Mouse (Mus musculus) CH12.LX (cell line): ENCODE measurements around the gene Laptm4a. TPM values are rescaled to one million over a fixed set of nuclear protein-coding genes. Genes with fewer than 3 reads are reported as not detected.

ENCODE experiments used
- DNase-seq: peaks from one replicate; pipeline ENCODE4 v3.0.0-alpha.2; 2013; ENCODE audit errors: extremely low read depth
- H3K27ac ChIP-seq: 2 replicates; pipeline ENCODE4 v1.5.1; 2012; ENCODE audit warnings: low read depth, mild to moderate bottlenecking, control low read depth, moderate library complexity; ENCODE audit not compliant: insufficient read depth
- H3K27me3 ChIP-seq: replicated peaks from 2 replicates; pipeline ENCODE3; 2012; ENCODE audit warnings: inconsistent platforms
- H3K36me3 ChIP-seq, 2 experiments: replicated peaks in 1 of 2; 2 replicates each; pipeline versions ENCODE3 to v1.6.1; 2012; ENCODE audit warnings: inconsistent platforms in 1 of 2, low read length in 1 of 2, mild to moderate bottlenecking in 1 of 2, mixed read lengths in 1 of 2, moderate library complexity in 1 of 2; ENCODE audit not compliant: control insufficient read depth in 1 of 2, insufficient read depth in 1 of 2
- H3K4me1 ChIP-seq, 2 experiments: 2 replicates each; pipeline ENCODE4 v1.6.1; 2012; ENCODE audit warnings: inconsistent platforms in 1 of 2, moderate library complexity in 1 of 2; ENCODE audit not compliant: insufficient read depth in 2 of 2, control insufficient read depth in 1 of 2
- H3K4me2 ChIP-seq: 2 replicates; pipeline ENCODE4 v1.6.1; 2012; ENCODE audit warnings: low read depth, mild to moderate bottlenecking, control low read depth; ENCODE audit not compliant: poor library complexity, insufficient read depth, severe bottlenecking
- H3K4me3 ChIP-seq, 3 experiments: fragments of 150-350 bp in 1 of 3; sonication (generic) in 1 of 3; replicated peaks in 1 of 3; 2 replicates each; pipeline versions ENCODE3 to v1.5.1; 2011 to 2012; ENCODE audit warnings: low read depth in 2 of 3, low read length in 2 of 3, mild to moderate bottlenecking in 2 of 3, moderate library complexity in 2 of 3, control low read depth in 1 of 3, improper control_type of control experiment in 1 of 3, inconsistent platforms in 1 of 3, mixed read lengths in 1 of 3; ENCODE audit not compliant: poor library complexity in 1 of 3
- H3K79me2 ChIP-seq: replicated peaks from 2 replicates; pipeline ENCODE4 v1.6.1; 2012; ENCODE audit warnings: mild to moderate bottlenecking, moderate library complexity; ENCODE audit not compliant: control insufficient read depth, poor library complexity, insufficient read depth, severe bottlenecking; ENCODE audit errors: extremely low read depth
- H3K9ac ChIP-seq: 2 replicates; pipeline ENCODE4 v1.6.1; 2012; ENCODE audit warnings: low read depth, mild to moderate bottlenecking, control low read depth, moderate library complexity; ENCODE audit not compliant: insufficient read depth
- H3K9me3 ChIP-seq: replicated peaks from 2 replicates; pipeline ENCODE3; 2012; ENCODE audit warnings: low read length, inconsistent platforms, mixed read lengths
- BHLHE40 ChIP-seq: IDR thresholded peaks from 2 replicates; pipeline ENCODE4 v1.6.1; 2011; ENCODE audit warnings: mild to moderate bottlenecking, low read depth, low read length, improper control_type of control experiment
- CTCF ChIP-seq, 2 experiments: IDR thresholded peaks in 1 of 2; conservative IDR thresholded peaks in 1 of 2; 2 replicates each; pipeline ENCODE4 v1.5.1; 2011 to 2012; ENCODE audit warnings: low read depth in 2 of 2, low read length in 2 of 2, improper control_type of control experiment in 1 of 2, inconsistent platforms in 1 of 2, mild to moderate bottlenecking in 1 of 2, moderate library complexity in 1 of 2
- ELF1 ChIP-seq: IDR thresholded peaks from 2 replicates; pipeline ENCODE4 v1.6.1; 2014; ENCODE audit warnings: low read depth, mild to moderate bottlenecking, inconsistent platforms, low read length, improper control_type of control experiment
- EP300 ChIP-seq: IDR thresholded peaks from 2 replicates; pipeline ENCODE4 v1.6.1; 2011; ENCODE audit warnings: low read length, improper control_type of control experiment
- GABPA ChIP-seq: IDR thresholded peaks from 2 replicates; pipeline ENCODE4 v1.6.1; 2012; ENCODE audit warnings: low read depth, low read length, improper control_type of control experiment, inconsistent platforms; ENCODE audit not compliant: insufficient replicate concordance
- HCFC1 ChIP-seq: IDR thresholded peaks from 2 replicates; pipeline ENCODE4 v1.6.1; 2012; ENCODE audit warnings: low read depth, mild to moderate bottlenecking, inconsistent platforms, low read length, improper control_type of control experiment
- JUN ChIP-seq: IDR thresholded peaks from 2 replicates; pipeline ENCODE4 v1.6.1; 2011; ENCODE audit warnings: low read depth, mild to moderate bottlenecking, low read length, improper control_type of control experiment, moderate library complexity; ENCODE audit not compliant: insufficient read depth
- KAT2A ChIP-seq: IDR thresholded peaks from 2 replicates; pipeline ENCODE4 v1.6.1; 2012; ENCODE audit warnings: low read length, improper control_type of control experiment, inconsistent platforms; ENCODE audit not compliant: insufficient replicate concordance
- MEF2A ChIP-seq: IDR thresholded peaks from 2 replicates; pipeline ENCODE4 v1.6.1; 2014; ENCODE audit warnings: low read depth, mild to moderate bottlenecking, inconsistent platforms, low read length, improper control_type of control experiment, borderline replicate concordance
- MXI1 ChIP-seq: IDR thresholded peaks from 2 replicates; pipeline ENCODE4 v1.6.1; 2011; ENCODE audit warnings: mild to moderate bottlenecking, low read depth, low read length, improper control_type of control experiment
- MYC ChIP-seq: IDR thresholded peaks from 2 replicates; pipeline ENCODE4 v1.6.1; 2011; ENCODE audit warnings: low read depth, mild to moderate bottlenecking, improper control_type of control experiment, low read length
- POLR2A ChIP-seq: IDR thresholded peaks from 2 replicates; pipeline ENCODE4 v1.6.1; 2011; ENCODE audit warnings: low read depth, mild to moderate bottlenecking, improper control_type of control experiment, low read length
- POLR2AphosphoS2 ChIP-seq: IDR thresholded peaks from 2 replicates; pipeline ENCODE4 v1.6.1; 2011; ENCODE audit warnings: low read depth, low read length, improper control_type of control experiment
- SIN3A ChIP-seq: IDR thresholded peaks from 2 replicates; pipeline ENCODE4 v1.6.1; 2012; ENCODE audit warnings: low read length, improper control_type of control experiment, inconsistent platforms
- SMC3 ChIP-seq: IDR thresholded peaks from 2 replicates; pipeline ENCODE4 v1.6.1; 2011; ENCODE audit warnings: low read depth, low read length, improper control_type of control experiment
- TCF12 ChIP-seq: IDR thresholded peaks from 2 replicates; pipeline ENCODE4 v1.6.1; 2014; ENCODE audit warnings: low read depth, mild to moderate bottlenecking, inconsistent platforms, low read length, improper control_type of control experiment
- USF1 ChIP-seq: IDR thresholded peaks from 2 replicates; pipeline ENCODE4 v1.6.1; 2014; ENCODE audit warnings: low read depth, mild to moderate bottlenecking, inconsistent platforms, low read length, improper control_type of control experiment
- USF2 ChIP-seq: conservative IDR thresholded peaks from 2 replicates; pipeline ENCODE4 v1.6.1; 2011; ENCODE audit warnings: low read depth, low read length, improper control_type of control experiment
- ZC3H11A ChIP-seq: IDR thresholded peaks from 2 replicates; pipeline ENCODE4 v1.6.1; 2012; ENCODE audit warnings: low read depth, mild to moderate bottlenecking, inconsistent platforms, low read length, improper control_type of control experiment
- ZMIZ1 ChIP-seq: IDR thresholded peaks from 2 replicates; pipeline ENCODE4 v1.6.1; 2012; ENCODE audit warnings: low read depth, mild to moderate bottlenecking, inconsistent platforms, low read length, improper control_type of control experiment
- dilution Hi-C: fragments of 300-500 bp; cut with MboI; formaldehyde crosslinking; loops from 2 replicates; pipeline ENCODE4 v1.14.3; 2020; ENCODE audit warnings: low sequenced_read_pairs; ENCODE audit not compliant: extremely low pct_unique_long_range_greater_than_20kb, extremely low pct_ligation_motif_present
- in situ Hi-C: fragments of 300-500 bp; cut with MboI; formaldehyde crosslinking; loops from 3 replicates; pipeline ENCODE4 v1.14.3; 2019; ENCODE audit warnings: low sequenced_read_pairs, low pct_ligation_motif_present, low pct_unique_long_range_greater_than_20kb, mixed read lengths
- polyA plus RNA-seq: library from polyadenylated mRNA; unstranded; fragments of >175 nt; gene quantifications from 2 replicates; pipeline ENCODE4 v1.2.1, GENCODE M21; 2012; ENCODE audit warnings: low read depth; ENCODE audit not compliant: insufficient read length
- total RNA-seq, 2 experiments: library from RNA; depleted of rRNA; stranded (reverse); fragments of 300-350 nt in 1 of 2; fragments of >200 nt in 1 of 2; gene quantifications; 2 replicates each; pipeline ENCODE4 v1.2.3; 2012 to 2014

The Laptm4a gene
- total and polyA plus RNA-seq, 3 experiments: 48.3 to 73.8 (median 64.5) TPM

- Histone ChIP-seq H3K9me3 (no peaks in the 10 kb centered on the region), H3K4me1 (peaks cover 0 to 18% of the 10 kb centered on the region in 2 experiments; a peak in 2 of 4 replicates), H3K9ac (no peak overlapping the region), H3K79me2 (no peaks in the 10 kb centered on the region), H3K4me2 (no peak overlapping the region), H3K27me3 (no peaks in the 10 kb centered on the region), H3K4me3 (no peak overlapping the region), H3K36me3 (no peaks in the 10 kb centered on the region), H3K27ac (no peak overlapping the region)
- no peak for TF ChIP-seq MXI1
- TF ChIP-seq SIN3A: no peak
- no peak for TF ChIP-seq HCFC1
- TF ChIP-seq POLR2AphosphoS2: no peak
- TF ChIP-seq TCF12: no peak
- no peak for TF ChIP-seq USF1
- no peak for TF ChIP-seq CTCF (conservative IDR thresholded peaks at IDR 0.05 in 1 of 2, IDR thresholded peaks at IDR 0.05 in 1 of 2; ENCODE audit: low read depth in 2 of 2, low read length in 2 of 2)
- TF ChIP-seq ZMIZ1: no peak
- TF ChIP-seq KAT2A: no peak
- TF ChIP-seq MEF2A: no peak
- DNase-seq: no peak
- in situ Hi-C loops (no loop called here), dilution Hi-C loops (no loop called here)
Observed at GRCm38 (mm10) chr12:8900107-8900698, 21.3 kb upstream of the Laptm4a start.

- Histone ChIP-seq H3K9ac (no peak overlapping the region), H3K4me3 (no peak overlapping the region), H3K27ac (no peak overlapping the region), H3K4me1 (peaks cover 0 to 18% of the 10 kb centered on the region in 2 experiments; a peak in 2 of 4 replicates), H3K9me3 (no peaks in the 10 kb centered on the region), H3K36me3 (no peaks in the 10 kb centered on the region), H3K79me2 (no peaks in the 10 kb centered on the region), H3K27me3 (no peaks in the 10 kb centered on the region), H3K4me2 (no peak overlapping the region)
- TF ChIP-seq POLR2A (no peak), ZC3H11A (no peak), SMC3 (no peak), JUN (no peak), ELF1 (no peak), USF2 (no peak), GABPA (no peak), MYC (no peak), EP300 (no peak), BHLHE40 (no peak)
- DNase-seq: no peak
- dilution Hi-C loops: no loop called here
- in situ Hi-C loops: no loop called here
Observed at GRCm38 (mm10) chr12:8900919-8901663, 20.4 kb upstream of the Laptm4a start.
